Mouse (Mus musculus) kidney, postnatal 4 days (tissue): ENCODE measurements around the gene Atf6.

Source experiments
- DNase-seq, 2 experiments: peaks; one replicate each; pipeline ENCODE4 v3.0.0; 2021; ENCODE audit warnings: mixed read lengths in 2 of 2

The Atf6 gene

GRCm38 (mm10) chr1:170702263-170702662, 165.3 kb downstream of the Atf6 start:
- DNase-seq = no peak

DNA sequence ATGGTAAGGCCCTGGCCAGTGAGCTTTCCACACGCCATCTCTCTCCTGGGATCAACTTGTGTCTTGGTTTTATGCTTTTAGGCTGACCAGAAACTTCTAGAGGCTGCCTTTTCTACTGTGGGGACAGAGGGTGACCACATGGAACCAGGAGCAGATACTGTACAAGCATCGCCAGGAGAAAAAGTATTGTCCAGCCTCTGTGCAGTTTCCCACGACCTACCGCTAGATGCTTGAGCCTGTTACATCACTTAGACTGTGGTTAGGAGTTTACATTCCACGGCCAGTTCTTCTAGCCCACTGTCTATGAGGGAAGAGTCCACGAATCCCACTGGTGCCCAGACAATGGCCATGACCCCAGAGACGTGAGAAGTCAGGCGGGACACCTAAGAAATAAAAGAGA, 166.0 kb downstream of the Atf6 start:
- no peak for DNase-seq

DNA sequence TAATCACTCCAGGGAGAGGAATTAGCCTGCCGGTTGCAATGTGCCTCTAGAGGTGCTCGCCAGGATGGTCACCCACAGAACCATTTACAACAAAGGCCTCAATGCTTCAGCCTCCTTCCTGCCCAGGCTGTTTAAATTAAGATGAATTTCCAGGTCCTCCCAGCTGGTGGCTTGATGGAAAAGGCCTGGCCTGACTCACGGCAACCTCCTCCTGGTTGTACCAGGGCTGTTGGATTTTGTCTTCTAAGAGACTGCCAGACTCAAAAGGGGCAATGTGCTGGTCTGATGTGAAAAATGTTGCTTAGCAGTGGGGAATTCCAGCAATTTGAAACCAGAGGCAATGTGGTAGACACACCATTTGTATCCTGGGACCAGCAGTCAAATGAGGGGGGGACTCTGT, 166.4 kb downstream of the Atf6 start:
- DNase-seq = no peak

DNA sequence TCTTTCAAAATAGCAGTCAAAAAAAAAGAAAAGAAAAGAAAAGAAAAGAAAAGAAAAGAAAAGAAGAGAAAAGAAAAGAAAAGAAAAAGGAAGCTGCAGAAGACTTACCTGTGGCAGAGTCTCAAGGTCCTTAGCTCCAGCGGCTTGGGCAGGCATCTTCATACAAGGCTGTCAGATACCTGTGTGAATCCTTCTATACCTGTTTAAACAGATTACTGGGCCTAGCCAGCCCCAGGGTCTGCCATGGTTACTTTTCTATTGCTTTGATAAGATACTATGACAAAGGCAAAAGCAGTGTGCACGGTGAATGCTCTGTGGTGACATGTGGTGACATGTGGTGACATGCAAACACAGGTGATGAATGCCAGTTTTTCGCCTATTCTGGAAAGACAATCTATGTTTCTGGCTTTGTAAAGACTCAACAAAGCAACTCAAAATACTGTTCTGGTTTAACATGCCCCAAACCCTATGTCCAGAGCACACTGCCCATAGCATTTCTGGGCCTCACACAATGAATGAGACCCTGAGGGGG, 167.0 kb downstream of the Atf6 start:
- DNase-seq = no peak

DNA sequence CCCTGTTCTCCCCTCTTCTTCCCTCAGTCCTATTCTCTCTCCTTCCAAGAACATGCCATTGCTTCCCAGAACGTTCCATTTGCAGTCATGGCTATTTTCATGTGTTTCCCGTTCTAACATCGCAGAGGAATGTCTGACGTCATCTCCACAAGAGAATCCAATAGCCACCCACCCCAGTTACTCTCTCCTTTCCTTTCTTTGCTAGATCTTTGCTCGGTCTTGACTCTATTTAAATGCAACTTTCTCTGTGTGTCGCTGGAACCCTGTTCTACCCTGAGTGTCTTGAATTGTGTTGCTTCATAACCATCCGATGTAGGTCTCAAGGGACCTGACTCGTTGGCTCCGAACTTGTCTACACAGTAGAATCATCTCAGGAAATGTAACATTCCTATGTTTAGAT, 168.0 kb downstream of the Atf6 start:
- no peak for DNase-seq

DNA sequence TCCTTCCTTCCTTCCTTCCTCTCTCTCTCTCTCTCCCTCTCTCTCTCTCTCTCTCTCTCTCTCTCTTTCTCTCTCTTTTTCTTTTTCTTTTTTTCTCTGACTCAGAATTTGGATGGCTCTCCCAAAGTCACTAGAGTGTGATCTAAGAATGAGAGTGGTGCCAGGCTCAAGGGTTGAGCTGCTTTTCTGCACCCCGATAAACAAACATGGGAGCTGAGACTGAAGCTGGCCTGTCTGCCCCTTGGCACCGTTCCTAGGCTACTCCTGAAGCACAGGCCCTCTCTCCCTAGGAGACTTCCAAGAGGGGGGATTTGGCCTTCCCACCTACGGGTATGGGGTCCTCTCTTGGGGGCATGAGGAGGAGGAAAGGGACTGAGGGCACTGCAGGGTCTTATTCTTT, 168.8 kb downstream of the Atf6 start:
- DNase-seq = no peak

DNA sequence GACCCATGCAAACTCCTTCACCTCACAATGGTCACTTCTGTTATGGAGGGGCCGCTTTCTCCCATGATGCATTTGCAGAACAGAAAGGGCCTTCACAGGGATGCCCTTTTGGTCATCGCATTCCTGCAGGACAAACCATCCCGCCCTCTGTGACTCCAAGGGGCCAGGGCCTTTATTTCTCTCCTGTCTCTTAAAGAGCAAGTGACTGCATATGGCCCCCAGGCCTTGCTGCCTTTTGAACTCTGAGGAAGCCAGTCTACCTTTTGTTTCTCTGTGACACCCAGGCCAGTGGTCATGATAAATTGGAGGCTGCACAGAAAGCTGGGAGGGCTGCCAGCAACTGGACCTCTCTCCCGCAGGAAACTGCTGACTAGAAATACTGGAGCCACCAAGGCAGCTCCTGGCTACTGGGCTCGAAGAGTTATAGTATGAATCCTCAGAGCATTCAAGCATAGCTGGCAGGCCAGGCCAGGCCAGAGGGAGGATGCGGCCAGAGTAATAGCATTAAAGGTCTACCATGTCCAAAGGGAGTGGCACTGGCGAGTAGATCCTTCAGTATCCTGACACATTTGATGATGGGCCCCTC, 169.7 kb downstream of the Atf6 start:
- peak; percentile 60 to 71 for DNase-seq

GRCm38 (mm10) chr1:170696996-170697395, 170.6 kb downstream of the Atf6 start:
- DNase-seq = no peak

DNA sequence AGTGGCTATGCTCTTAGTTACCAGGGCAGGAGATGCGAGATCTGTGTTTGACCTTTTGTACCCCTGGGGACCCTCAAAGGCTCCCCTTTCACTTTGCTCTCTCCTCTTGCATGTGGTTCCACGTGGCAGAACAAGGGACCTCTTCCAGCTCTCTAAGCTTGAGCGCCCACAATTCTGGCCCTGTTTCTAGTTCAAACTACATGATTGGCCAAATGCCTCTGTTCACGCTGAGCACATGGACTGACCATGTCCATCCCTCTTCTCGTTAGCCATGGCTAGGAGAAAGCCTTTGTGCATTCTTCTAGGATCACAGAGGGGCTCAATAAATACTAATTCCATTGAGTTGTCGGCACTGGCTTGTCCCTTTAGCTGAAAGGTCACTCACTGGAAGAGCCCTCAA, 172.2 kb downstream of the Atf6 start:
- DNase-seq = no peak

DNA sequence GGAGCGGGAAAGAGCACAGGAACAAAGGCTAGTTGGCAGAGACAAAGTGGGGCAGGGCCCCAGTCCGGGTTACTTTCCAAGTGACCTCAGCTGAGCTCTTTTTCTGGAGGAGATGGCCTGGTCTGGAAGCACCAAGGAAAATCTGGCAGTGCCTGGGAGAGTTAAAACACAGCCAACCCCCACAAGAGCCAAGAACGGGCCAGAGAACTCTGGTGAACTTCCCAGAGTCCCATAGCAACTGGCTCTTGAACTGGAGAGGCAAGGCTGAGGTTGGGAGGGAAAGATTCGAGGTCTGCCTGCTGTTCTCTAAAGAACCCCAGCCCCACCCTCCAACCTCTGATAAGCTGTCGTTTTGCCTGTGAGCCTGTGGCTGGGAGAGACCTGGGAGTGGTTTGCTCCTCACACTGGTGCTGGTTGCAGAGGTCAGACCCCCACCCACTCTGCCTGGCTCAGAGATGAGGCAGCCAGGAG, 172.7 kb downstream of the Atf6 start:
- no peak for DNase-seq

- DNase-seq = no peak
Measured at GRCm38 (mm10) chr1:170691301-170691700, 176.3 kb downstream of the Atf6 start.

- no peak for DNase-seq
Measured at GRCm38 (mm10) chr1:170689773-170690172, 177.8 kb downstream of the Atf6 start.

DNA sequence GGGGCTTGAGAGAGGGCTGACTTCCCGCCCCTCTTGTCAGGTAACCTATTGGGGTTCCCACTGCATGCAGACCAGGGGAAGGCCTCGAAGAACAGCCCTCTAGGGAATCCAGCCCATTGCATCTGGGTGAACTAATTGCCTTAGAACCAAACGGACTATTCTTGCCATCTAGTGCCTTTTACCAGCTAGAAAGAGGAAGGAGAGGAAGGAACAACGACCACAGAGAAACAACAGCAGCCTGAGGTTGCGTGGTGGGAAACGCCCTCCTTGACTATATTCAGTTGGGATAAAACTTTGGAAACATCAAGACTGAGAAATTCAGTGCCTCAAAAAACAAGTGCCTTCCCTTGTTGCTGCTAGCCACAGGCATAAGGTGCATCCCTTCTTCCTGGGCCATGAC, 183.7 kb downstream of the Atf6 start:
- no peak for DNase-seq

- no peak for DNase-seq
Measured at GRCm38 (mm10) chr1:170679624-170680023, 187.9 kb downstream of the Atf6 start.

DNA sequence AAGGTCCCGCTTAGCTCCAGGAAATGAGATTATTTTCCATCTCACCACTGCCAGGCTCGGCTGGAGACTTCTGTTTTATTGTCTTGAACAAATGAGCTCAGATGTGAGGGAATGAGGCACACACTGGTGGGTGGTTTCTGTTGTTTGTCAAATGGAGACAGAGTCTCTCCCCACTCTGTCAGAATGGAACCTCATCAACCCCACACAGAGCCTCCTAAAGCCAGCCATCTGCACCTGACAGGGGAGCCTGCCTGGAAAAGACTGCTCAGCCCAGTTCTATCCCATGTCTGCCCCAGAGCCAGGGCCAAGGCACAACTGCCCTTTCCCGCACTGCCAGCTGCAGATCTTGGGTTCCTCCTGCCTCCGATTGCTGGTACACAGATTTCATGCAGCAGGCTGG, 188.7 kb downstream of the Atf6 start:
- no peak for DNase-seq

GRCm38 (mm10) chr1:170677681-170678080, 189.9 kb downstream of the Atf6 start:
- no peak for DNase-seq

- DNase-seq = peak in 1 of 2 experiments; percentile 18
Measured at GRCm38 (mm10) chr1:170674184-170674775, 193.3 kb downstream of the Atf6 start.

- no peak for DNase-seq
Measured at GRCm38 (mm10) chr1:170665200-170665599, 202.4 kb downstream of the Atf6 start.

- no peak for DNase-seq
Measured at GRCm38 (mm10) chr1:170664620-170665185, 202.9 kb downstream of the Atf6 start.

GRCm38 (mm10) chr1:170659260-170659659, 208.3 kb downstream of the Atf6 start:
- DNase-seq = no peak

GRCm38 (mm10) chr1:170657643-170658314, 209.8 kb downstream of the Atf6 start:
- no peak for DNase-seq

- no peak for DNase-seq
Measured at GRCm38 (mm10) chr1:170657228-170657521, 210.4 kb downstream of the Atf6 start.

DNA sequence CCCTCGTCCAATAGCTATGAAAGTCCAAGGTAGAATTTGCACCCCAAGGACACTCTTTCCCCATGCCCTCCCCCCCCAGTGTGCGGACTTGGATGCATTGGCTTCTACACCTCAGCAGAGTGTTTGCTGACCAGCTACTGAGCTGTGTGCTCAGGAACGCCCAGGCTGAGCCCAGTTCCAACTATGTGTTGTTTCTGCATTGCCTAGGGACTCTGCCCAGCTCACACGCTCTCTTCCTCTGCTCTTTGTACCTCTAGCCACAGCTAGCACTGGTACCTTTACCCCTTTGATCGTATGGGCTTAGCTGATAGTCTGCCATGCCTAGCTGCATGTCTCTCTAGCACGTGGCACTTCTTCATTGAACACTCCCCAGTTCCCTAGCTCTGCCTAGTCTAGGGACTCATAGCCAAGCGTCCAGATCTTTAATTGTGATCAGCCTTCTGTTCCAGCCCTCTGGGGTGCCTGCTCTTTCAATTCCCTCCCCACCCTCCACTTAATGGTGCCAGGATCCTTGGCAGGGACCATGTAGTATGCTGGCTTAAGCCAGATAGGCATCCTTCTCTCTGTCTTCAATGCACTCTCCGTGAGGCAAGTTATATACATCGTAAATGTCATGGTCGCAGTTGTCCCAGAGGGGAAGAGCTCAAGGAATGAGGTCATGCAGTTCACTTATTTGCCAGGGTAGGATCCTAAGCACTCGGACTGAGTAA, 210.9 kb downstream of the Atf6 start:
- no peak for DNase-seq
